Mouse (Mus musculus): ENCODE measurements at regions not wholly inside any gene's neighbourhood (a gene's known extent, or its start where the extent isn't known, plus 50 kb on each side); places are given as distances from the start of the nearest gene placed in this dataset.

DNA sequence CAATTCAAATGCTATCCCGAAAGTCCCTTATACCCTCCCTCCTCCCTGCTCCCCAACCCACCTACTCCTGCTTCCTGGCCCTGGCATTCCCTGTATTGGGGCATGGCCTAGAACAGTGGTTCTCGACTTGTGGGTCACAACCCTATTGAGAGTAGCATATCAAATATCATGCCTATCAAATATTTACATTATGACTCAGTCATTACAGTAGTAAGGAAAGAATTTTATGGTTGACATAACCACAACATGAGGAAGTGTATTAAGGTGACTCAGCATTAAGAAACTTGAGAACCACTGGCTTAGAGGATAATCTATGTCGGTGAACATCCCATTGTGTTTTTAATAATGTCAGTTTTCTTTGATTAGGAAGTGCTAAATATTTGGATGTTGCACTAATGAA lies 173.3 kb upstream of the 2610001J05Rik start:
- 67% methylated on average over 3 of the region's 3 CpGs for WGBS
- no peaks in the 10 kb centered on the region for H3K27me3 ChIP-seq (replicated peaks)
- H3K4me2 ChIP-seq: no peak overlapping the region
- no peak overlapping the region for H3K9ac ChIP-seq
- H3K27ac ChIP-seq (replicated peaks): no peak overlapping the region
- H3K9me3 ChIP-seq: no peaks in the 10 kb centered on the region
- no peak overlapping the region for H3K4me3 ChIP-seq
- no peak for ATAC-seq (ENCODE audit: extremely low read depth, insufficient number of reproducible peaks, low FRiP score, low TSS enrichment)
- no peaks in the 10 kb centered on the region for H3K4me1 ChIP-seq
- no peaks in the 10 kb centered on the region for H3K36me3 ChIP-seq

DNA sequence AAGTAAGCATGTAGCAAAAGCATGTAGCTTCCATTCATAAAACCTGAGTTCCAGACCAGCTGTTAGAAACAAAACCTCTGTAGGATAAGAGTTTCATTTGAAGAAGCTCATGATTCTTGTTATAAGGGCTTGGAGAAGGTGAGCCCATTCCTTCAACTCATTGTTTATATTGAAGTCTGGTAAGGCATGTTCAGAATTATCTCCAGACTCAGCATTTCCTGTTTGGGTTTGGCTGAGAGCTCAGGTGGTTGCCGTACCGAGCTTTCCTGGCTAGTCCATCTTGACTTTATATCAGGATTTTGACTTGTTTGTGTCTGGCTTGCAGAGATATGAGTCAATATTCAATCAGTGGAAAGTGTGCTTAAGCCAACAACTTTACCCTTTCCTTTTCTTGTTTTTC lies 154.6 kb upstream of the 2610001J05Rik start:
- H3K9me3 ChIP-seq: no peaks in the 10 kb centered on the region
- H3K9ac ChIP-seq: no peak overlapping the region
- ATAC-seq (ENCODE audit: extremely low read depth, insufficient number of reproducible peaks, low FRiP score, low TSS enrichment): no peak
- H3K4me2 ChIP-seq: no peak overlapping the region
- H3K4me1 ChIP-seq: no peaks in the 10 kb centered on the region
- no peaks in the 10 kb centered on the region for H3K27me3 ChIP-seq (replicated peaks)
- no peak overlapping the region for H3K4me3 ChIP-seq
- 62% methylated on average over 2 of the region's 2 CpGs for WGBS
- no peaks in the 10 kb centered on the region for H3K36me3 ChIP-seq
- no peak overlapping the region for H3K27ac ChIP-seq (replicated peaks)

DNA sequence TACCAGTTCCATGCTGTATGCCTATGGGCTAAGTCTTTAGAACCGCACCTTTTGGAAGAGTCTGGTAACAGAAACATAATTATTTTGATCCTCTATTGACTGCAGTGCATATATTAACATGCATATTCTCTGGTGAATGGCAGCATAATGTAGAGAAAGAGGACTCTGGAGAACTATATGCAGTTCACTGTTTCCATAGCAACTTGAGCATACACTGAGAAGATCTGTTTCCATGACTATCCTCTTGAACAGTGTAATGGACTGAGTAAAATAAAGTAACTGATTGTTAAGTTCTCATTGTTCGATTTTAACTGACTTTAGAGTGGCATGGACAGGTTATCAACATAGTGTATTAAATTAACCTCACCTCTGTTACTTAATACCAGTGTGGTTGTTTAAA lies 147.6 kb upstream of the 2610001J05Rik start:
- Histone ChIP-seq H3K27me3 (replicated peaks) (no peaks in the 10 kb centered on the region), H3K4me3 (no peak overlapping the region), H3K27ac (replicated peaks) (no peak overlapping the region), H3K4me2 (no peak overlapping the region), H3K4me1 (no peaks in the 10 kb centered on the region), H3K36me3 (no peaks in the 10 kb centered on the region), H3K9me3 (no peaks in the 10 kb centered on the region), H3K9ac (no peak overlapping the region)
- ATAC-seq (ENCODE audit: extremely low read depth, insufficient number of reproducible peaks, low FRiP score, low TSS enrichment): no peak
- 77% methylated on average over 2 of the region's 2 CpGs for WGBS

DNA sequence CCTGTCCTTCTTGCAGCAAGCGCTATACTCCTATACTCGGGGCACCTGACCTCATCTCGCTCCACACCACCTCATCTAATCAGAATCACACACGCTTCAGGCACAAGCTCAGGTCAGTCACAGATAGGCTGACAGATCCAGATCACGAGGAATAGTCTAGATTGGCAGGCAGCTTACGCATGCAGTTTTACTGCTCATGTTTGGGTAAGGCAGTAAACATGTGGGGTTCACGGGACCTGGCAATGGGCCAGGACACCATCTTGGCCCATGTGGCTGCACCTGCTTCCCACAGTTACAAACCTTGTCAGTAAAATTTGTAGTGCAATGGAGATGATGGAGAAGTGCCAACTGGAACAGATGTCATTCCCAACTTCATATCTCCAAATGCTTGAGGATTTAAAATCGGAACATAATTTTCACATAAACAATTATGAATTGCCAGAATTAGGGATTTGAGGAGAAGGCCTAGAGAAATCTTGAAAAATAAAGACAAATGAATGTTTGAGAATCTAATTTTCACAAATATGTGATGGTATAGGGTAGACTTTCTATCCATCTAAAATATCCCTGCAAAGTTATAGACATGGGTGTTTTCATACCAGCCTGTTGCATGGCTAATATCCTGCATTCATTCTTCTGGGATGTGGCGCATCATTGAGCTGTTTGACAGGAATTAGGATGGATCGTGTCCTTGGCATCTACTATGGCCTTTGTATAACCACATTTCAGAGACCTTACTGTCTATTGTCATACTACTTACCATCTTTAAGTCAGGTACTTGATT lies 111.5 kb upstream of the 2610001J05Rik start:
- no peak for ATAC-seq (ENCODE audit: extremely low read depth, insufficient number of reproducible peaks, low FRiP score, low TSS enrichment)
- H3K4me1 ChIP-seq: no peaks in the 10 kb centered on the region
- no peaks in the 10 kb centered on the region for H3K36me3 ChIP-seq
- peaks cover 8% of the 10 kb centered on the region for H3K9me3 ChIP-seq
- no peaks in the 10 kb centered on the region for H3K27me3 ChIP-seq (replicated peaks)
- H3K4me3 ChIP-seq: no peak overlapping the region
- 82% methylated on average over 10 of the region's 10 CpGs for WGBS
- no peak overlapping the region for H3K4me2 ChIP-seq
- no peak overlapping the region for H3K9ac ChIP-seq
- no peak overlapping the region for H3K27ac ChIP-seq (replicated peaks)

DNA sequence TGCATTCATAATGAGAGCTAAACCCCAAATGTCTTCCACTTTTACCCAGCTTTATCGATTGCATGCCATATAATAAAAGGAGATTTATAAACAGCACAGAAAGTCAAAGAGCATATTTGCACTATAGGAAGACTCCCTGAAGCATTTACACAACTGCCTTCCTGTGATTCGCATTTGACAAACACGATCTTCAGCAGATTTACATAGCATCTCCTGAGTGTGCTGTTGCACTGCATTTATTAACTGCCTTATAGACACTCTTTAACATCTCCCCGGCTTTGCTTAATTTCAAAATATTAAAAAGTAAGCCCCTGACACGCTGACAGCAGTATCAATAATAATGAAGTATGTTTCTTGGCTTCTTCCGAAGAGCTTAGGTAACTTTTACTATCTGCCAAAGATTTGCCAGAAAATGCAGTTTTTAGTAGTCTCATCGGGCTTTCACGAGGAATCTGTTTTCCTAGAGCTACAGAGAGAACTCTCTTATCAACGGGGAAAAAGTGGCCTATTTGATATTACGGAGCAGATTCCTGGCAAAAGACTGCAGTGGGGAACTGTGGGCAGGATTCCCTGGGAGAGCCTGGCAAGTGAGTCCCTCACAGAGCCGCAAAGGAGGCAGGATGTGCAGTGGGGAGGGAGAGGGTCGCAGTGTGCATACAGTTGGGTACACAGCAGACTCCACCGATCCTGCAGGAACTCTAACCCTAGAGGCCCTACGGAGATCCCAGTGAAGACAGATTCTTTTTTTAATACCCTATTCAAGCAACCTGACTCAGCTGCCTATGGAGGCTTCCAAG lies 103.6 kb upstream of the 2610001J05Rik start:
- Histone ChIP-seq H3K9me3 (peaks cover 6% of the 10 kb centered on the region), H3K36me3 (no peaks in the 10 kb centered on the region), H3K4me3 (no peak overlapping the region), H3K27ac (replicated peaks) (no peak overlapping the region), H3K27me3 (replicated peaks) (no peaks in the 10 kb centered on the region), H3K4me2 (peak overlapping the region; percentile 13; the same call in 1 of the 2 replicates), H3K9ac (no peak overlapping the region), H3K4me1 (no peaks in the 10 kb centered on the region)
- WGBS: 55% methylated on average over 14 of the region's 14 CpGs
- ATAC-seq (ENCODE audit: extremely low read depth, insufficient number of reproducible peaks, low FRiP score, low TSS enrichment): no peak

DNA sequence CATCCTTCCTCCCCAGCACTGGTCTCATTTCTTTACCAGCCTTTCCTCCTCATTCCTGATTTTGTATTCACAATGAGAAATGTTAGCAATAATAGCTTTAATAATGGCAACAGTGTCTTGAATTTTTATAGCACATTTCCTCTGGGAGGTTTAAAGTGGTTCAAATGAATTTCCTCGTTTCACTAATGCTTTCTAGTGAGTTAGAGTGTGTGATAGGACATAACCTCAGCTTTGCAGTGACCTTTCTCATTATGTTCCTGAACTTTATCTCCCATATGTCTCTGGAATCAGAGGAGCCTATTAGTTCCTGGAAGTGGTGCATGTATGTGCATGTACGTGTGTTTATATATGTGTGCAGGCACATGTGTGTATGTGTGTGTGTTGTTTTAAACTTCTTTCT lies 93.2 kb upstream of the 2610001J05Rik start:
- H3K27ac ChIP-seq (replicated peaks): no peak overlapping the region
- no peaks in the 10 kb centered on the region for H3K9me3 ChIP-seq
- no peak for ATAC-seq (ENCODE audit: extremely low read depth, insufficient number of reproducible peaks, low FRiP score, low TSS enrichment)
- H3K4me2 ChIP-seq: no peak overlapping the region
- H3K27me3 ChIP-seq (replicated peaks): no peaks in the 10 kb centered on the region
- H3K9ac ChIP-seq: no peak overlapping the region
- 69% methylated on average over 2 of the region's 2 CpGs for WGBS
- no peaks in the 10 kb centered on the region for H3K4me1 ChIP-seq
- no peaks in the 10 kb centered on the region for H3K36me3 ChIP-seq
- no peak overlapping the region for H3K4me3 ChIP-seq

DNA sequence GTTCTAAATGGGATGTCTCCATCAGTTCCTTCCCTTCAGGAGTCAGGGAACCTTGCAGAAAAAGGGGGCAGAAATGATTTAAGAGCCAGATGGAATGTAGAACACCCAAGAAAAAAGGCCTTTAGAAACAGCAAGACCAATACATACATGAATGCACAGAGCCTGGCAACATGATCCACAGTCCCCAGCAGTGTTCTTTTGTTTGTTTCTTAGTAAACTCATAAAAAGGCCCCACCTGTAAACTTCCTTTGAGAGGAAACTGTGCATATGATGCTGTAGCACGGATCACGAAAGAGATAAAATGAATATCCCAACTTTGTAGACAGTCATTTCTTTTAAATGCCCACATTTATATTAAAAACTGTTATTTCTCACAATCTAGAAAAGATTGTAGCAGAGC lies 92.7 kb upstream of the 2610001J05Rik start:
- Histone ChIP-seq H3K27ac (replicated peaks) (no peak overlapping the region), H3K9ac (no peak overlapping the region), H3K36me3 (no peaks in the 10 kb centered on the region), H3K4me1 (no peaks in the 10 kb centered on the region), H3K9me3 (no peaks in the 10 kb centered on the region), H3K27me3 (replicated peaks) (no peaks in the 10 kb centered on the region), H3K4me3 (no peak overlapping the region), H3K4me2 (no peak overlapping the region)
- ATAC-seq (ENCODE audit: extremely low read depth, insufficient number of reproducible peaks, low FRiP score, low TSS enrichment): no peak
- 75% methylated on average over 2 of the region's 2 CpGs for WGBS

DNA sequence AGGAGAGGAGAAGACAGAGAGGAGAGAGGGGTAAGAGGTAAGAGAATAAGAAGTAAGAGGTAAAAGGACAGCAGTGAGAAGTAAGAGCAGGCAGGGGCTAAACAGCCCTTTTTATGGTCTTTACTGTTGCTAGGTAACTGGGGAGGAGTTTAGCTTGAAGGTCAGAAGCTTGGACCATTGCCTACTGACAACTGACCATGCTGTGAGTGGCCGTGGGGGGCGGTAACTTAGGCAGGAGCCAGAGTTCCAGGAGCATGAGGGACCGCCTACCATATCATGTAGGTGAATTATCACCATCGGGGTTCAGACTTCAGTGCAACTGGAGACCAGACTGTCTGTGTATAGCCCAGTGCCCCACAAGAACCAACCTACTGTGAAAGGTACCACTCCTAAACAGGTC lies 78.3 kb upstream of the 2610001J05Rik start:
- WGBS: 71% methylated on average over 4 of the region's 4 CpGs
- H3K27me3 ChIP-seq (replicated peaks): no peaks in the 10 kb centered on the region
- no peak for ATAC-seq (ENCODE audit: extremely low read depth, insufficient number of reproducible peaks, low FRiP score, low TSS enrichment)
- no peak overlapping the region for H3K27ac ChIP-seq (replicated peaks)
- H3K9me3 ChIP-seq: no peaks in the 10 kb centered on the region
- no peak overlapping the region for H3K4me2 ChIP-seq
- no peak overlapping the region for H3K9ac ChIP-seq
- H3K4me1 ChIP-seq: no peaks in the 10 kb centered on the region
- H3K36me3 ChIP-seq: no peaks in the 10 kb centered on the region
- H3K4me3 ChIP-seq: no peak overlapping the region

DNA sequence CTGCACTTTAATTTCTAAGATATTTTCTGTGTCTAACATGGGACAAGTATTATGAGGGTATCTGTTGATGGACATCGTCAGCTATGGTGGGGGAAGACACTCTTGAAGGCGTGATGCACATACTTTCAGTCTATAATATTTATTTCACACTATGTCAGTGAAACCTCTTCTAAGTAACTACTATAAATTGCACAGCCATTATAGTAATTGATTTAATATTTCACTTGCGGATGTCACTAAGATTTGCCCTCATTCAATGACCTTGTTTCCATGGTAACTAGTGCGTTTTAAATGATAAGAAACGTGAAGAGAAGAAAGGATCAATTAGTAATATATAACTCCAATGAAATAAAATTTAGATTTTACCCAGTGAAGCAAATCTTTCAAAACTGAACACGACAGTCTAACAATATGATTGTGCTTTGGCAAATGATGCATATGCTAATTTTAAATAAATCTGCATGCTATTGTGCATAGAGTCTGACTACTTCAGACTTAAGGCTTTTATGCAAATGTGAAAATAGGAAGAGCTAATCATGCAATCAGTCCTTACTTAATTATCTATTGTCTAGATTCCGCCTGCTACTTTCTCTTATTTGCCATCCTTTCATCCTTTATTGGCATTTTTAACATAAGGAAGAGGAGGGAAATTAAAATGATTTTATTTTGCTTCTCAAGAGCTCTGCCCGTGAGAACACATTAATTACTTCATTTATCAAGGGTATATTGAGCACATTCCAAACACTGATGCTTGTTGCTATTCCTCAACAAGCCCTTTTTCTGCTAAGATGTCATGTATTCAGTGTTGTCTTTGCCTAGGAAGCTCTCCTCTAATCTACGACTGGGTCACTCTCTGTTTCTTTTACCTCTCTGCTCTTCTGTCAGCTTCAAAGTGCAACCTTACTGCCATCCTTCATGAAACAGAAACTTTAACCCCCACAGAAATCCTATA lies 49.8 kb upstream of the 2610001J05Rik start:
- Histone ChIP-seq H3K9ac (no peak overlapping the region), H3K9me3 (no peaks in the 10 kb centered on the region), H3K4me2 (no peak overlapping the region), H3K36me3 (no peaks in the 10 kb centered on the region), H3K4me1 (no peaks in the 10 kb centered on the region), H3K4me3 (no peak overlapping the region), H3K27me3 (replicated peaks) (no peaks in the 10 kb centered on the region), H3K27ac (replicated peaks) (no peak overlapping the region)
- ATAC-seq (ENCODE audit: extremely low read depth, insufficient number of reproducible peaks, low FRiP score, low TSS enrichment): no peak
- WGBS: 70% methylated on average over 9 of the region's 9 CpGs
